Comparison of ENCODE assay signal across 11 mouse cellular contexts in the genomic region with DNA sequence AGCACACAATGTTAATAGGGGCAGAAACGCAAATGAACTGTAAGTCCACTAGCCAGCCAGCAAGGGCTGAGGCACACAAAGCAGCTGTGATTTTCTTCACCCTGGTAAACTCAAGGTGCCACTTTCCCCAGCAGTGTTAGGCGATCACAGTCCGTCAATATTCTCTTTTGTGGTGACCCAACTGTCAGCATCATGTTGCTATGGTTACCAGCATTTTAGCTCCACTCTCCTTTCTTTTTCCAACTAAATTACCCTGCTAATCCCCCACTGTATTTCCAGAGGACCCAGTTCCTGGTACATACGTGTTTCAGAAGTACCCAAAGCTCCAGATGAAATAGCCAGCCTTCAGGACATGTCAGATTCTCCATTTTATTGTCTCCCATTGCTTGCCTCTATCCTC.
DNase-seq lines count a peak whose midpoint lies in the region; ATAC-seq and TF ChIP-seq lines count a peak whose summit lies in the region.
"Had no signal": no experiment of that assay in that cellular context is flagged by ENCODE, and none has a peak within 500 bp of the region (broad histone marks: within the 10 kb centered on the region; RNA-seq: fewer than 3 reads in every experiment).

No protein-coding gene starts in this region.

- DNase-seq in brain, embryonic 14.5 days (ENCODE audit: low read depth) = peak; percentile 88
- peak; percentile 54 for DNase-seq in forebrain, embryonic 11.5 days (ENCODE audit: low spot score)
- DNase-seq in midbrain, embryonic 14.5 days = peak; percentile 73
- no peak for DNase-seq in layer of hippocampus, adult 18-20 months (ENCODE audit: low spot score in 2 of 2)
- no peak for DNase-seq in urinary bladder, adult 18-20 months (ENCODE audit: low spot score in 2 of 2)
- DNase-seq: lung, adult 2 months had no signal

- H3K27ac ChIP-seq in forebrain, embryonic 11.5 days (ENCODE audit: low read depth, low read length) = peak overlapping the region; percentile 76
- H3K27ac ChIP-seq in hindbrain, embryonic 15.5 days (replicated peaks) = peak overlapping the region; percentile 43
- peak overlapping the region; percentile 37 for H3K27ac ChIP-seq in midbrain, embryonic 14.5 days (replicated peaks; ENCODE audit: low read depth, low read length)
- no peak overlapping the region for H3K27ac ChIP-seq in intestine, embryonic 15.5 days
- H3K27ac ChIP-seq: embryonic facial prominence, embryonic 13.5 days had no signal

- H3K4me2 ChIP-seq in forebrain, embryonic 11.5 days (ENCODE audit: low read depth, low read length, severe bottlenecking) = no peak overlapping the region
- H3K4me2 ChIP-seq in hindbrain, embryonic 15.5 days = no peak overlapping the region
- H3K4me2 ChIP-seq in midbrain, embryonic 14.5 days (ENCODE audit: low read length) = peak overlapping the region; percentile 8; the same call in 1 of the 2 replicates
- H3K4me2 ChIP-seq in intestine, embryonic 15.5 days (replicated peaks) = no peak overlapping the region
- H3K4me2 ChIP-seq: embryonic facial prominence, embryonic 13.5 days had no signal

- WGBS in forebrain, embryonic 11.5 days = 25% methylated on average over 4 of the region's 4 CpGs
- WGBS in hindbrain, embryonic 15.5 days = 18% methylated on average over 4 of the region's 4 CpGs
- WGBS in midbrain, embryonic 14.5 days = 15% methylated on average over 4 of the region's 4 CpGs
- WGBS in intestine, embryonic 15.5 days = 56% methylated on average over 4 of the region's 4 CpGs

- TF ChIP-seq POLR2A in brain, embryonic 14.5 days (IDR thresholded peaks at IDR 0.05; ENCODE audit: borderline replicate concordance, extremely low read depth, insufficient read depth, insufficient read length, poor library complexity, severe bottlenecking) = no peak

- H3K36me3 ChIP-seq in forebrain, embryonic 11.5 days (ENCODE audit: control insufficient read depth, insufficient read depth, low read length) = no peaks in the 10 kb centered on the region
- no peaks in the 10 kb centered on the region for H3K36me3 ChIP-seq in hindbrain, embryonic 15.5 days
- H3K36me3 ChIP-seq in midbrain, embryonic 14.5 days (ENCODE audit: control insufficient read depth, insufficient read depth, low read length) = no peaks in the 10 kb centered on the region
- no peaks in the 10 kb centered on the region for H3K36me3 ChIP-seq in intestine, embryonic 15.5 days
- H3K36me3 ChIP-seq: embryonic facial prominence, embryonic 13.5 days had no signal

- H3K9me3 ChIP-seq in forebrain, embryonic 11.5 days (ENCODE audit: control insufficient read depth, low read length) = no peaks in the 10 kb centered on the region
- no peaks in the 10 kb centered on the region for H3K9me3 ChIP-seq in hindbrain, embryonic 15.5 days
- H3K9me3 ChIP-seq in midbrain, embryonic 14.5 days (ENCODE audit: control insufficient read depth, low read length) = no peaks in the 10 kb centered on the region
- no peaks in the 10 kb centered on the region for H3K9me3 ChIP-seq in intestine, embryonic 15.5 days
- H3K9me3 ChIP-seq: embryonic facial prominence, embryonic 13.5 days; megakaryocyte, embryonic 14.5 days had no signal

- H3K4me1 ChIP-seq in forebrain, embryonic 11.5 days (replicated peaks; ENCODE audit: control insufficient read depth, insufficient read depth, low read length) = peaks cover 28% of the 10 kb centered on the region
- H3K4me1 ChIP-seq in hindbrain, embryonic 15.5 days (replicated peaks) = peaks cover 29% of the 10 kb centered on the region
- H3K4me1 ChIP-seq in midbrain, embryonic 14.5 days (ENCODE audit: control insufficient read depth, insufficient read depth, low read length) = peaks cover 31% of the 10 kb centered on the region
- H3K4me1 ChIP-seq in intestine, embryonic 15.5 days (replicated peaks) = no peaks in the 10 kb centered on the region

- peak; percentile 54 for ATAC-seq in forebrain, embryonic 11.5 days (replicated peaks; ENCODE audit: low FRiP score)
- ATAC-seq in hindbrain, embryonic 15.5 days (ENCODE audit: low FRiP score, low read depth) = no peak
- ATAC-seq in midbrain, embryonic 14.5 days (ENCODE audit: low FRiP score, low TSS enrichment) = peak; percentile 9; the same call in 1 of the 2 replicates
- ATAC-seq in intestine, embryonic 15.5 days = no peak
- ATAC-seq: intestine, embryonic 16.5 days had no signal

- no peak overlapping the region for H3K4me3 ChIP-seq in forebrain, embryonic 11.5 days (ENCODE audit: low read depth, low read length)
- H3K4me3 ChIP-seq in hindbrain, embryonic 15.5 days = no peak overlapping the region
- H3K4me3 ChIP-seq in midbrain, embryonic 14.5 days (replicated peaks; ENCODE audit: low read depth, low read length) = no peak overlapping the region
- no peak overlapping the region for H3K4me3 ChIP-seq in intestine, embryonic 15.5 days (replicated peaks)
- H3K4me3 ChIP-seq: embryonic facial prominence, embryonic 13.5 days had no signal

- no peak for TF ChIP-seq CTCF in brain, embryonic 14.5 days (IDR thresholded peaks at IDR 0.05; ENCODE audit: borderline replicate concordance, extremely low read depth, insufficient read depth, insufficient read length)

- no peaks in the 10 kb centered on the region for H3K27me3 ChIP-seq in forebrain, embryonic 11.5 days (ENCODE audit: control insufficient read depth, insufficient read depth, low read length)
- no peaks in the 10 kb centered on the region for H3K27me3 ChIP-seq in hindbrain, embryonic 15.5 days
- no peaks in the 10 kb centered on the region for H3K27me3 ChIP-seq in midbrain, embryonic 14.5 days (ENCODE audit: control insufficient read depth, insufficient read depth, low read length)
- H3K27me3 ChIP-seq in intestine, embryonic 15.5 days (replicated peaks) = no peaks in the 10 kb centered on the region
- H3K27me3 ChIP-seq: embryonic facial prominence, embryonic 13.5 days; megakaryocyte, embryonic 14.5 days had no signal

- H3K9ac ChIP-seq in forebrain, embryonic 11.5 days (ENCODE audit: low read length) = peak overlapping the region; percentile 23; the same call in 1 of the 2 replicates
- H3K9ac ChIP-seq in hindbrain, embryonic 15.5 days = no peak overlapping the region
- no peak overlapping the region for H3K9ac ChIP-seq in midbrain, embryonic 14.5 days (replicated peaks; ENCODE audit: low read length)
- H3K9ac ChIP-seq in intestine, embryonic 15.5 days = no peak overlapping the region
- H3K9ac ChIP-seq: embryonic facial prominence, embryonic 13.5 days had no signal

Comparison
In these comparisons a context has a peak if more than half of its experiments do, and no peak if none do; other contexts are left out.
1. DNase-seq: peak in brain, embryonic 14.5 days (single experiment), forebrain, embryonic 11.5 days (single experiment) and midbrain, embryonic 14.5 days (single experiment); none in layer of hippocampus, adult 18-20 months (0 of 2) and urinary bladder, adult 18-20 months (0 of 2).
2. ATAC-seq: peak in forebrain, embryonic 11.5 days (single experiment) and midbrain, embryonic 14.5 days (single experiment); none in hindbrain, embryonic 15.5 days (single experiment) and intestine, embryonic 15.5 days (single experiment).